Mouse (Mus musculus) midbrain, embryonic 11.5 days (tissue): Measurements from ENCODE around the gene Arhgef10l. TPM values are rescaled to one million over a fixed set of nuclear protein-coding genes. Genes with fewer than 3 reads are reported as not detected.

Source experiments
- ATAC-seq: fragments of 200-750 bp; cut with Nextera tagmentation; 2 replicates; pipeline ENCODE4 v1.8.0; 2017; ENCODE audit warnings: moderate TSS enrichment, moderate library complexity; ENCODE audit not compliant: low FRiP score
- DNase-seq: peaks from one replicate; pipeline ENCODE4 v3.0.0; 2015; ENCODE audit warnings: low spot score; ENCODE audit errors: missing footprints
- H3K27ac ChIP-seq: fragments of 300-500 bp; sonication (generic); 2 replicates; pipeline ENCODE4 v1.5.1; 2014; ENCODE audit warnings: low read depth, low read length
- H3K27me3 ChIP-seq: fragments of 300-500 bp; sonication (generic); 2 replicates; pipeline ENCODE4 v1.6.1; 2014; ENCODE audit warnings: mild to moderate bottlenecking, low read length, moderate library complexity, mixed read lengths; ENCODE audit not compliant: control insufficient read depth, insufficient read depth
- H3K36me3 ChIP-seq: fragments of 300-500 bp; sonication (generic); 2 replicates; pipeline ENCODE4 v1.6.1; 2014; ENCODE audit warnings: mild to moderate bottlenecking, low read length, moderate library complexity, mixed read lengths; ENCODE audit not compliant: control insufficient read depth, insufficient read depth
- H3K4me1 ChIP-seq: fragments of 300-500 bp; sonication (generic); 2 replicates; pipeline ENCODE4 v1.6.1; 2014; ENCODE audit warnings: low read length; ENCODE audit not compliant: control insufficient read depth, insufficient read depth
- H3K4me2 ChIP-seq: fragments of 300-500 bp; sonication (generic); 2 replicates; pipeline ENCODE4 v1.6.1; 2014; ENCODE audit warnings: mild to moderate bottlenecking, moderate library complexity
- H3K4me3 ChIP-seq: fragments of 300-500 bp; sonication (generic); 2 replicates; pipeline ENCODE4 v1.5.1; 2014; ENCODE audit warnings: low read depth, low read length
- H3K9ac ChIP-seq: fragments of 300-500 bp; sonication (generic); 2 replicates; pipeline ENCODE4 v1.6.1; 2014; ENCODE audit warnings: low read length
- H3K9me3 ChIP-seq: fragments of 300-500 bp; sonication (generic); 2 replicates; pipeline ENCODE4 v1.6.1; 2016; ENCODE audit warnings: low read length; ENCODE audit not compliant: control insufficient read depth
- WGBS: fragments of 180-500 bp; shearing (Covaris S2); extraction: QIAGEN DNeasy Blood & Tissue Kit; methylation state at CpG from one replicate; pipeline ENCODE4 v1.1.7; 2014; 5-methylcytosine and 5-hydroxymethylcytosine counted together
- polyA plus RNA-seq: library from polyadenylated mRNA; unstranded; fragments of >200 nt; fragmentation: Nextera tagmentation; extraction: Ambion mirVana; gene quantifications from 2 replicates; pipeline ENCODE4 v1.2.1, GENCODE M21; 2014

The Arhgef10l gene
- polyA plus RNA-seq, 1 experiment from 2014 or later: 18.5 TPM

DNA sequence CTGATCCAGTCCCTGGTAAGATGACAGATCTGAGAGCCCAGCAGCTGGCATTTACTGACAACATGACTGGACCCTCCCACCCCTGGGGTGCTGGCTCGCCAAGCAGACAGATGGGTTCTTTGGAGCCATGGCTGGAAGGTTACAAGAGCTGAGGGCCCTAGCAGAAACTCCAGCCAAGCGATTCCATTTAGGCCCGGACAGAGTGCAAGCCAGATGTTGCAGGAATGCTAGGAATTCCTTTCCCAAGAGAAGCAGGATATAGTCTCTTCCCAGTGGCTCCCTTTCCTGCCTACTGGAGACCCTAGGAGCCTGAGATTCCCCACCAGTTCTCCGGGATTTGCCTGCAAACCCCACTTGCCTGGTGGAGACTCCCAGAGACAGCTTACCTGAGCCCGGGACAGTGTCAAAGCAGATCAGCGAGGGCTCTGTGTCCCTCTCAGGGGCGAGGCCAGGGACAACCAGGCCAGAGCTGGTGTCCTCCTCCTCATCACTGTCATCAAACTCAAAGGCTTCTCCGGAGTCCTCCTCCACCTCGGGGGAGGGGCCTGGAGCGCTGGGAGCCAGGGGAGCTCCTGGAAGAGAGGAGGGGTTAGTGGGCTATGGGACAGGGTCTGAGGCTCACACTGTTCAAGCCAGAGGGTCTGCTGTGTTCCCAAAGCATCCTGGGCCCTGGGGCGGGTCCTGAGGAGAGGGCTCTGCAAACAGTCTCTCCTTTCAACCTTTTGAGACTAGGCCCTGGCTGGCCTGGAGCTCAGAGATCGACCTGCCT is 54.8 kb downstream of the Arhgef10l start:
- WGBS: 34% methylated on average over 12 of the region's 12 CpGs
- no peak overlapping the region for H3K4me2 ChIP-seq
- ATAC-seq (no peak), DNase-seq (no peak)
- H3K9me3 ChIP-seq: no peaks in the 10 kb centered on the region
- H3K4me3 ChIP-seq: no peak overlapping the region
- no peaks in the 10 kb centered on the region for H3K4me1 ChIP-seq
- H3K9ac ChIP-seq: no peak overlapping the region
- H3K36me3 ChIP-seq: peaks cover 9% of the 10 kb centered on the region; the same call in 1 of the 2 replicates
- no peak overlapping the region for H3K27ac ChIP-seq
- H3K27me3 ChIP-seq: no peaks in the 10 kb centered on the region

DNA sequence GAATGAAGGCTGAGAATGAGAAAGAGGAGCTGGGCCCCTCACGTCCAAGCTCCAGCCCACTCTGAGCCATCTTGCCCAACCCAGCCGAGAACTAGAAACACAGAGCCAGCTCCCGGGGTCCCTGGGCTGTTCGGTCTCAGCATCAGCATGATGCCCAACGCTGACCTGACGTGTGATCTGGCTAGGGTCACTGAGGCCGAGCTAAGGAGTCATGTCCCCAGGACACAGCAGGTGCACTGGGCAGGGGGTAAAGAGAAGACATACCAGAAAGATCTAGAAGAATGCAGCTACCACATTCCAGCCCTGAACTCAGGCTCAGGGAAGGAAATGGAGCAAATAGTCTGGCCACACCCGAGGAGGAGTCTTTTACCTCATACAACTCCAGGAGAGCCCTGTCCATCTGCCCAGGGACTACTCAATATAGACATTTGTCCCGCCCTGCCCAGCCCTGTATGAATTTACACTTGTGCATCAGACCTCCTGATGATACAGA is 57.5 kb downstream of the Arhgef10l start:
- Histone ChIP-seq H3K36me3 (0 out of 2 replicates have a peak, but pooled peaks cover 2% of the 10 kb centered on the region), H3K27ac (no peak overlapping the region), H3K27me3 (no peaks in the 10 kb centered on the region), H3K4me1 (no peaks in the 10 kb centered on the region), H3K4me2 (no peak overlapping the region), H3K9ac (no peak overlapping the region), H3K9me3 (no peaks in the 10 kb centered on the region), H3K4me3 (no peak overlapping the region)
- ATAC-seq (no peak), DNase-seq (no peak)
- WGBS: 81% methylated on average over 9 of the region's 9 CpGs

DNA sequence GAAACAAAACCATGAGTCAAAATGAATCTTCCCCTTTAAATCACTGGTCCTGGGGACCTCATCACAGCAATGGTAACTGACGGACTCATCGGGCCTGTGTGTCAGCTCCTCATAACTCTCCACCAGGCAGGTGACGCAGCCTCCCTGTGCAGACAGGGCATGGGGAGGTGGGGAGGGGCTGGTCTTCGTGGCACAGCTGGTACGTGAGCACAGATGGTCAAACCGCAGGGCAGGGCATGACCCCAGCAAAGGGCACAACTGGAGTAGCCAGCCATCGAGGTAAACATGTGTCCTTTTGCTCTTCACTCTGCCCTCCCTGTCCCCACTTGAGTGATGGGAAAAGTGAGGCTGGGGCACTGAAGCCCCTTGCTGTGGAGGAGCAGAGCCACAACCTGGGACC is 59.0 kb downstream of the Arhgef10l start:
- Histone ChIP-seq H3K4me3 (no peak overlapping the region), H3K27ac (no peak overlapping the region), H3K9me3 (no peaks in the 10 kb centered on the region), H3K4me1 (no peaks in the 10 kb centered on the region), H3K9ac (no peak overlapping the region), H3K36me3 (0 out of 2 replicates have a peak, but pooled peaks cover 2% of the 10 kb centered on the region), H3K4me2 (no peak overlapping the region), H3K27me3 (no peaks in the 10 kb centered on the region)
- no peak for ATAC-seq
- DNase-seq: no peak
- WGBS: 89% methylated on average over 7 of the region's 7 CpGs

DNA sequence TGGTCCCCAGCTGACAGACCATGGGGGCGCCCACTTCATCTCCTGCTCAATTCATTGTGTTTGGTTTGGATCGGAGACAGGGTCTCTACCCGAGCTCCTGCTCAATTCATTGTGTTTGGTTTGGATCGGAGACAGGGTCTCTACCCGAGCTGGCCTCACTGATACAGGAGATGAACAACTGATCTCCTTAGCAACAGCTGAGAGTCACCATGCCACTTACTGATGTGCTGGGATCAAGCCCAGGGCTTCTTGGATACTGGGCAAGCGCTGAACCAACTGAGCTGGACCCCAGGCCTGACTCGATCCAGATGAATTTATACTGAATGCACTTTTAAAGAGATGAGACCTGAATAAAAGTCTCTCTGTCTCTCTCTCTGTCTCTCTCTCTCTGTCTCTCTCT is 59.6 kb downstream of the Arhgef10l start:
- ATAC-seq: no peak
- Histone ChIP-seq H3K4me2 (no peak overlapping the region), H3K36me3 (0 out of 2 replicates have a peak, but pooled peaks cover 2% of the 10 kb centered on the region), H3K4me1 (no peaks in the 10 kb centered on the region), H3K9ac (no peak overlapping the region), H3K4me3 (no peak overlapping the region), H3K9me3 (no peaks in the 10 kb centered on the region), H3K27ac (no peak overlapping the region), H3K27me3 (no peaks in the 10 kb centered on the region)
- 82% methylated on average over 7 of the region's 7 CpGs for WGBS
- DNase-seq: no peak

DNA sequence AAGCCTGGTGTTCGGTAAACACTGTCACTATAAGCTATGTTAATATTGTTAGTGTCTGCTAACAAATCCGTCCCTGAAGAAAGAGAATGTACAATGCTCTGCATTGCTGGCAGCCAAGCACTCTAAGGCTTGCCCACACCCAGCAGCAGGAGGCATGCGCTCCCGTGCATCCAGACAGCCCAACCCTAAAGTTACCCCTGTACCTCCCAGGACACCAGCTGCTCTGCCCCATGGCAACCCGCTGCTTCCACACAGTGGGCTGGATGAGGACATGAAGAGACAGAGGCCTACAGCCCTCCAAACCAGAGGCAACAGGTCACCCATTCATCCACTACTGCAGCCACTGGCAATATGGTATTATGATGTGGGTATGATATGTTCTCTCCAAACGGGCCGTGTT is 60.0 kb downstream of the Arhgef10l start:
- no peak overlapping the region for H3K4me3 ChIP-seq
- H3K27me3 ChIP-seq: no peaks in the 10 kb centered on the region
- no peak overlapping the region for H3K9ac ChIP-seq
- 86% methylated on average over 7 of the region's 7 CpGs for WGBS
- no peaks in the 10 kb centered on the region for H3K4me1 ChIP-seq
- ATAC-seq: no peak
- H3K27ac ChIP-seq: no peak overlapping the region
- H3K9me3 ChIP-seq: no peaks in the 10 kb centered on the region
- no peak for DNase-seq
- 0 out of 2 replicates have a peak, but pooled peaks cover 2% of the 10 kb centered on the region for H3K36me3 ChIP-seq
- no peak overlapping the region for H3K4me2 ChIP-seq

DNA sequence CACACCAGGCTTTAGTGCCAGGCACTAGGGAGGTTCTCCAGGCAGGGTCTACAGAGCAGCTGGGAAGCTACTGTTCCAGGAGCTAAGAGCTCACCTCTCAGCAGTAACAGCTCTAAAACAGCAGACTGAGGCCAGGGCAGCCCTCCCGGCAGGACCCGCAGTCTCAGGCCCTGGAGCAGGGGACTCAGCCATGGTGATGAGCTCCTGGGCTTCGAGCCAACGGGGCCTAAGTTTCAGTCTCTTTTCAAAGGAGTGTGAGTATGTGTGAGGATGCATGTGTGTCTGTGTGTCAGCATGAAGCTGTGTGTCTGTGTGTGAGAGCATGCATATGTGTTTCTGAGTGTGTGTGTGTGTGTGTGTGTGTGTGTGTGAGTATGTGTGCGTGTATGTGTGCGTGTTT is 60.6 kb downstream of the Arhgef10l start:
- Histone ChIP-seq H3K27ac (no peak overlapping the region), H3K4me1 (no peaks in the 10 kb centered on the region), H3K36me3 (0 out of 2 replicates have a peak, but pooled peaks cover 2% of the 10 kb centered on the region), H3K27me3 (no peaks in the 10 kb centered on the region), H3K9me3 (no peaks in the 10 kb centered on the region), H3K4me2 (no peak overlapping the region), H3K9ac (no peak overlapping the region), H3K4me3 (no peak overlapping the region)
- ATAC-seq: no peak
- WGBS: 90% methylated on average over 6 of the region's 6 CpGs
- no peak for DNase-seq

DNA sequence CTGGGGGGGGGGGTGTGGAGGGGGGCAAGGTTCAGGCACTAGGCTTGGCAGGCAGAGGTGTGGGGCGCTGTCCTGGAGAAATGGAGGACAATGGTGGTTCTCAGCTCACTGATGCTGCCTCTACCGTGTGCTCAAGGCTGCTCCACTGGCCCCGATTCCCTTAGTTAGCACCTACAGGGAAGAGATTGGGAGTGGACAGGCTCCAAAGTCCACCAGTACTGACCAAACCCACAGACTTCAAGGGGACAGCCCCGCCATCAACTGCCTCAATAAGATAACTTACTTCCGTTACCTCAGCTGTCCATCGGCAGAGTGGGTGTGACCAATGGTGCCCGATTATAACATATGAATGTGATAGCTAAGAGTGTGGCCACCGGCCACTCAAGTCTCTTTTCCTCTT is 61.3 kb downstream of the Arhgef10l start:
- no peaks in the 10 kb centered on the region for H3K9me3 ChIP-seq
- no peak for ATAC-seq
- no peaks in the 10 kb centered on the region for H3K27me3 ChIP-seq
- no peak overlapping the region for H3K9ac ChIP-seq
- no peak for DNase-seq
- 0 out of 2 replicates have a peak, but pooled peaks cover 2% of the 10 kb centered on the region for H3K36me3 ChIP-seq
- WGBS: 90% methylated on average over 8 of the region's 8 CpGs
- H3K27ac ChIP-seq: no peak overlapping the region
- H3K4me1 ChIP-seq: no peaks in the 10 kb centered on the region
- no peak overlapping the region for H3K4me2 ChIP-seq
- H3K4me3 ChIP-seq: no peak overlapping the region

DNA sequence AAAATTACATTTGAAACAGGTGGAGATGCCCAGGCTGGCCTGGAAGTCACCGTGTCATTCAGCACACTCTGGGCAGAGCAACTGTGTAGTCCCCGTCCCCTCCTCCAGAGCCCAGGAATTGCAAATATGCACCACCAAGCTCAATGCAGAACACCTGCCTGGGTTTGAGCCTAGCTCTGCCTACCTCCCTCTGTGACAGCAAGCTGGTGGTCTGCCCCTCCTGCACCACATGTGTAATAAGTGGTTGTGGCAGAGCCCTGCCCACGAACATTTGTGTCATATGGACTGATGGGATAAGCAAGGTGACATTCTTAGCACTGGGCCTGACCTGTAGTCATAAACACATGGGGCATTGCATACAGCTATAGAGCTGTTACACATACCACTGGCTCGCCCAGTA is 63.8 kb downstream of the Arhgef10l start:
- no peak for DNase-seq
- peaks cover 11% of the 10 kb centered on the region for H3K36me3 ChIP-seq
- WGBS: 82% methylated on average over 4 of the region's 4 CpGs

DNA sequence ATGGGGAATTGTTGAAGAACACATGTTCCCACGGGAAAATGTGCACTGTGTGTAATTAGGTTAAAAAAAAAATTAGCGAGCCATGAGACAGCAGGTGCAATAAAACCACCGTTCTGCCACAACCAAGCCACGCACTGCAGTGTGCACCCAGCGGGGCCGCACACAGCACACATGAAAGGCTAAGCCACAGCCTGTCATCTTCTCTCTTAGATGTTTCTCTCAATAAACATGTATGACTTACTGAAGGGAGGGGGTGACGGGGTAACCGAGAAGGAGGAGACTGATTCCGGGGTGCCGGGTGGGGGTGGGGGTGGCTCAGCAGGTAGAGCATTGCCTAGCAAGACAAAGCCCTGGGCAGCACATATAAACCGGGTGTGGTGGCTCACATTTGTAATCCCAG is 64.7 kb downstream of the Arhgef10l start:
- no peak for ATAC-seq
- DNase-seq: no peak

More for the DNA sequence above, 63.8 kb downstream of the Arhgef10l start:
- no peak overlapping the region for H3K27ac ChIP-seq
- no peak overlapping the region for H3K4me3 ChIP-seq
- H3K27me3 ChIP-seq: no peaks in the 10 kb centered on the region
- no peak overlapping the region for H3K9ac ChIP-seq
- no peak for ATAC-seq
- no peak overlapping the region for H3K4me2 ChIP-seq
- 0 out of 2 replicates have a peak, but pooled peaks cover 4% of the 10 kb centered on the region for H3K9me3 ChIP-seq
- no peaks in the 10 kb centered on the region for H3K4me1 ChIP-seq

More for the DNA sequence above, 64.7 kb downstream of the Arhgef10l start:
- Histone ChIP-seq H3K9ac (no peak overlapping the region), H3K4me2 (no peak overlapping the region), H3K9me3 (peaks cover 4% of the 10 kb centered on the region; the same call in 1 of the 2 replicates), H3K4me1 (no peaks in the 10 kb centered on the region), H3K4me3 (no peak overlapping the region), H3K36me3 (peaks cover 13% of the 10 kb centered on the region), H3K27ac (no peak overlapping the region), H3K27me3 (no peaks in the 10 kb centered on the region)
- WGBS: 88% methylated on average over 11 of the region's 11 CpGs
